Mouse (Mus musculus) kidney, adult 2 months (tissue): ENCODE measurements at regions not wholly inside any gene's neighbourhood (a gene's known extent, or its start where the extent isn't known, plus 50 kb on each side); places are given as distances from the start of the nearest gene placed in this dataset.

ENCODE experiments used
- CTCF ChIP-seq: fragments of 200-500 bp; conservative IDR thresholded peaks from 2 replicates; pipeline ENCODE4 v1.5.1; 2011; ENCODE audit warnings: low read depth, mild to moderate bottlenecking, control low read depth, low read length, moderate library complexity, mixed read lengths; ENCODE audit not compliant: insufficient read depth, insufficient read length
- POLR2A ChIP-seq: fragments of 200-500 bp; IDR thresholded peaks from one replicate; pipeline ENCODE4 v1.6.1; 2011; ENCODE audit warnings: low read depth, low read length, control low read depth

- TF ChIP-seq POLR2A (no peak), CTCF (no peak)
Measured at GRCm38 (mm10) chr15:10106853-10107252, 70.2 kb upstream of the Prlr start.
